Mouse (Mus musculus) heart, postnatal 4 days (tissue): ENCODE data around the gene 4931406C07Rik. TPM values are rescaled to one million over a fixed set of nuclear protein-coding genes. Genes with fewer than 3 reads are reported as not detected.

Experiments used
- DNase-seq: peaks from one replicate; pipeline ENCODE4 v3.0.0; 2021
- microRNA-seq, 2 experiments: library from miRNA; unstranded; fragments of <30 nt; microRNA quantifications; one replicate each; pipeline ENCODE4 v1.2.0; 2021 to 2022
- total RNA-seq, 2 experiments: library from RNA; stranded (reverse); gene quantifications; 2 replicates each; pipeline ENCODE4 v1.2.3; 2021

Gene 4931406C07Rik
- total RNA-seq, 2 experiments from 2014 or later, result 10.8 to 11.1 TPM

DNA sequence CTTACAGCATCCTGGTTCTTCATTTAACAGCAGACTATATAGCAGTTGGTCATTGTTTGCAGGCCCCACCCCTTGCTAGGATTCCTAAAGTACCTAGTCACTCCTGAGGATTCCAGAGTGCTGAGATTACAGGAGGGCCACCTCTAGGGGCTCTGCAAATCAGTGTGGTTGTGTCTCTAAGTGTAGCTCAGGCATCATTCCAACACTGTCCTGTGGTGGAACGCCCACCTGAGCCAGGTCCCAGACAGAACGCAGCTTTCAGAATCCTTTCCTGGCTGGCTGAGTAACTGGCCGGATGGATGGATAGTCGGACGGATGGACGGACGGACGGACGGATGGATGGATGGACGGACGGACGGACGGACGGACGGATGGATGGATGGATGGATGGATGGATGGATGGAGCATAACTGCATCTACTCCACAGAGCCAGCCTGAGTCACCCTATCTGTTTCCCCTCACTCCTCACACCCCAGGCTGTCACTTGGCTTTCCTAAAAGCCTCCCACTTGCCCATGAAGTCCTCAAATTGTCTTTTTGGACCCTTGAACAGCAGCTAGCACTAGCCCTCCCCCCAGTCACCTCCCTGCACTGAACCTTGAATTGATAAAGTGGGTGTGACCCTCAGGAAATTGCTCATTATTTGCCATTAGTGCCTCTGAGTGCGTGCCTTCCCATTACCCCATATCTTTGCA lies 67.8 kb downstream of the 4931406C07Rik start:
- peak; percentile 13 for DNase-seq

DNA sequence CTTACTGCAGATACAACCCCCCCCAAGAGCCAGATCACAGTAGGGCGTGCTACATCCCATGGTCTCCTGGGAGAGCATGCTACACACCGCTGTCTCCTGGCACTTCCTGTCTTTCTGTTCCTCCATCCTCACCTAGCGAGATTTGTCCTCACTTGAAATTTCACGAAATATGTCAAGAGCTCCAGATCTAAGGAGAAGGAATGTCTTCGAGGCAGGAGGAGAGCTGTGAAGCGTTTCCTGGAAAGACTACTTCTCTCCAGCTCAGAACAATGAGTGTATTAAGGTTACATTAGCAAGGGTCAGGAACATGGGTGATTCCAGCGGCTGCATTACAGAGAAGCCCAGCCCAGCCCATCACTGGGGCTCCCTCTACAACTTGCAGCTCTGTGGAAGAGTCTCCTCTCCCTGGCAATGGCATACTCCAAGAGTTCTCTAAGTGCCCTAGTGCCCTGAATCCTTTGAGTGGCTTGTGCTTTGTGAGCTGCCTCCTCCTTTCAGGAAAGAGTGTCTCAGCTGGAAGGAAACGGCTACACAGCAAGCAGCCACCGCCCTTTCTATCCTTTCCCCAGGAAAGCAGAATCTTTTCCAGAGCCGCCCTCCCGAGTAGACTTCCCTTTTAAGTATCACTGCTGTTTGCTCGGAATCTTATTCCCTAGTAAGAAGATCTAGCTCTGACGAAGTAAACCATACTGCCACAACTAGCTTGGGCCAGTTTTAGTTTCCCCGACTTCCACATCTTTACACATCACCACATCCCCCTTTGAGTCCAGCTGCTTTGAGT lies 68.5 kb downstream of the 4931406C07Rik start:
- DNase-seq, result peak; percentile 30

GRCm38 (mm10) chr9:15235986-15236385 lies 70.3 kb downstream of the 4931406C07Rik start:
- DNase-seq, result peak; percentile 2

DNA sequence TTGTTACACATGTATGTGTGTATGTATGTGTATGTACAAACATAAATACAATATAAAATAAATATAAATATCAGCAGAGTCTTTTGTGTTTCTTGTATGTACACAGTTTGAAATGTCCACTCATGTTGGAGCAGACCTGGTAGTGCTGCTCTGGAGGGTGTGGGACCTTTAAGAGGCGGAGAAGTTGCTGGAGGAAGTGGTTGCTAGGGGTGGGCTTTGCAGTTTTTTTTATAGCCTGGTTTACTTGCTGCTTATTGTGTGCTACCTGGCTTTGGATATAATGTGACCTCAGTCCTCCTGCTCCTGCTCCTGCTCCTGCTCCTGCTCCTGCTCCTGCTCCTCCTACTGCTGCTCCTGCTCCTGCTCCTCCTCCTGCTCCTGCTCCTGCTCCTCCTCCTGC lies 72.6 kb downstream of the 4931406C07Rik start:
- DNase-seq, result no peak

Small RNA genes within 50 kb of the gene (microRNA-seq; reads per million reads assigned to microRNA genes)
- gene Gm49349 (0 reads per million in 2 experiments), gene mmu-mir-7650 (0 reads per million in 2 experiments)

Other genes with a start within 250 kb of the 4931406C07Rik start
- under 1 TPM; 0.05 to 0.09 TPM for gene Hephl1, start 194.3 kb downstream of the 4931406C07Rik start, total RNA-seq
- 1 to 10 TPM; 1.7 to 1.9 TPM for gene Vstm5, start 67.4 kb downstream of the 4931406C07Rik start, total RNA-seq
- 10 to 100 TPM; 20.7 to 22.1 TPM for gene Med17, start 26.5 kb downstream of the 4931406C07Rik start, total RNA-seq
- gene Taf1d, start 234 bp downstream of the 4931406C07Rik start, total RNA-seq, result 10 to 100 TPM; 49.5 to 58.1 TPM
- 10 to 100 TPM; 19.4 to 22.4 TPM for gene Cep295, start 51.3 kb upstream of the 4931406C07Rik start, total RNA-seq
- 10 to 100 TPM; 23.1 to 23.9 TPM for gene Smco4, start 187.0 kb upstream of the 4931406C07Rik start, total RNA-seq